Mouse (Mus musculus): Measurements from ENCODE around the gene Gm11596. TPM values are rescaled to one million over a fixed set of nuclear protein-coding genes. Genes with fewer than 3 reads are reported as not detected.
"Not testable (repeated sequence)": the region's sequence is repeated elsewhere in the genome, so short reads cannot be mapped to it uniquely, and the experiment has no call there.

Gene Gm11596
- total RNA-seq (2012; rRNA removed) (not detected in 2 replicates), polyA plus RNA-seq (2012; ENCODE audit: insufficient read depth in 1 of 2, insufficient read length in 2 of 2, low read depth in 1 of 2, low replicate concordance in 2 of 2, missing spikeins in 1 of 2) (not detected)

DNA sequence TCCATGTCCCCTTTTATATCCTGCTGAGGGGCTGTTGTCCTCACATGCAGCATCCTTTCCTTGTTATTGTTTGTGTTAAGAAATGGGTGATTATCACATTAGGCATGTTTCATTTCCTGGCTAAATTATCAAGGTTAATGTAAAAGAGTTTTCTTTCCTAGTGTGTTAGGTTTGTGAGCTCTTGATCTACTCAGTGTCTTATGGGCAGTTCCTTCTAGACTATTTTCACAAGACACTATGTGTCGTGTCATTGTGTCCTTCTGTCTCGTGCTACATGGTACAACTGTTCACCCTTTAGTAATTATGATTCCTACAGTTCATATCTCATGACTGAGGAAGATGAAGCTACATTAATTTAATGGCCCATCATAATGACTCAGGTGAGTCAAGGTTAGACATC, at the start of gene Gm11596:
Gene Gm11596 (minus strand): TSS at position 101 of the 400 bp plus-strand sequence.
- no peaks in the 10 kb centered on the region for H3K36me3 ChIP-seq (ENCODE audit: control insufficient read depth in 1 of 2, insufficient read depth in 2 of 2, low read length in 2 of 2)
- no peaks in the 10 kb centered on the region for H3K4me1 ChIP-seq (ENCODE audit: control insufficient read depth in 1 of 2, insufficient read depth in 2 of 2, low read length in 2 of 2)
- H3K79me2 ChIP-seq (ENCODE audit: control insufficient read depth, insufficient read depth, low read length, poor library complexity), result no peaks in the 10 kb centered on the region
- H3K27me3 ChIP-seq (ENCODE audit: control insufficient read depth in 1 of 2, insufficient read depth in 2 of 2, low read length in 2 of 2), result no peaks in the 10 kb centered on the region
- no peak within 1 kb of the TSS for H3K27ac ChIP-seq (ENCODE audit: control insufficient read depth, low read depth, low read length)
- H3K9me3 ChIP-seq (replicated peaks; ENCODE audit: insufficient read depth, low read length), result no peaks in the 10 kb centered on the region; the same call in 1 of the 2 replicates
- H3K4me3 ChIP-seq (ENCODE audit: control insufficient read depth in 1 of 2, insufficient read depth in 1 of 2, low read depth in 2 of 2, low read length in 2 of 2), result no peak within 1 kb of the TSS
- DNase-seq (ENCODE audit: low read depth, low spot score), result no peak
- H3K9ac ChIP-seq (ENCODE audit: control insufficient read depth, low read depth, low read length, poor library complexity, severe bottlenecking), result no peak within 1 kb of the TSS
- TF ChIP-seq CHD2 (IDR thresholded peaks at IDR 0.05; ENCODE audit: low read length) (no peak), NRF1 (IDR thresholded peaks at IDR 0.05; ENCODE audit: insufficient read depth, low read depth, low read length, poor library complexity, severe bottlenecking) (no peak), UBTF (IDR thresholded peaks at IDR 0.05; ENCODE audit: borderline replicate concordance, insufficient read depth, low read depth, low read length) (no peak), POLR2AphosphoS2 (IDR thresholded peaks at IDR 0.05; ENCODE audit: low read length) (no peak), MYB (IDR thresholded peaks at IDR 0.05; ENCODE audit: low read depth, low read length) (no peak), ETS1 (IDR thresholded peaks at IDR 0.05; ENCODE audit: low read depth, low read length) (no peak), ELF1 (IDR thresholded peaks at IDR 0.05; ENCODE audit: low read depth, low read length) (no peak), ZNF384 (IDR thresholded peaks at IDR 0.05; ENCODE audit: low read depth, low read length) (no peak), SIN3A (IDR thresholded peaks at IDR 0.05; ENCODE audit: low read length) (no peak)

DNA sequence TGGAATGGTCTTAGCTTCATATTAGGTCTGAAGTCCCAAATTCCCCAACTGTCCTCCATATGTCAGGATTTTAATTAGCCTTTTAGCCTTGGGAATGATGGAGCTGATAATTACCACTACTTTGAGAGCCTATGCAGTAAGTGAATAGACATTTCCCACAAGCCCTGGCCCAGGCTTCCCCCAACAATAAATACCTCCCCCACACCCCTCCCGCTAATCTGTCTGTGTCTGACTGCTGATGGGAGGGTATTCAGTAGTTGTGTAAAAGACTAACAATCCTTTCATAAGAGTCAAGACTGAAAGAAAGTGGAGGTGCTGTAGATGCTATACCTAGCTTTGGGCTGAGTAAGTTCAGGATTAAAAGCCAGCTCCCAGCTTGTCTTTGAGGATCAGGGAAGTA, 48.9 kb upstream of the Gm11596 start:
- Histone ChIP-seq H3K27ac (ENCODE audit: control insufficient read depth, low read depth, low read length) (no peak overlapping the region), H3K36me3 (ENCODE audit: control insufficient read depth in 1 of 2, insufficient read depth in 2 of 2, low read length in 2 of 2) (no peaks in the 10 kb centered on the region), H3K79me2 (ENCODE audit: control insufficient read depth, insufficient read depth, low read length, poor library complexity) (no peaks in the 10 kb centered on the region), H3K4me1 (ENCODE audit: control insufficient read depth in 1 of 2, insufficient read depth in 2 of 2, low read length in 2 of 2) (no peaks in the 10 kb centered on the region), H3K9ac (ENCODE audit: control insufficient read depth, low read depth, low read length, poor library complexity, severe bottlenecking) (no peak overlapping the region), H3K9me3 (replicated peaks; ENCODE audit: insufficient read depth, low read length) (no peaks in the 10 kb centered on the region), H3K4me3 (ENCODE audit: control insufficient read depth in 1 of 2, insufficient read depth in 1 of 2, low read depth in 2 of 2, low read length in 2 of 2) (no peak overlapping the region), H3K27me3 (ENCODE audit: control insufficient read depth in 1 of 2, insufficient read depth in 2 of 2, low read length in 2 of 2) (no peaks in the 10 kb centered on the region)
- no peak for TF ChIP-seq MYC (IDR thresholded peaks at IDR 0.05; ENCODE audit: low read depth, low read length)
- no peak for TF ChIP-seq BHLHE40 (IDR thresholded peaks at IDR 0.05; ENCODE audit: borderline replicate concordance, low read depth, low read length)
- no peak for TF ChIP-seq GATA1 (IDR thresholded peaks at IDR 0.05; ENCODE audit: low read depth, low read length)
- no peak for TF ChIP-seq ETS1 (IDR thresholded peaks at IDR 0.05; ENCODE audit: low read depth, low read length)
- no peak for DNase-seq (ENCODE audit: low read depth, low spot score)

DNA sequence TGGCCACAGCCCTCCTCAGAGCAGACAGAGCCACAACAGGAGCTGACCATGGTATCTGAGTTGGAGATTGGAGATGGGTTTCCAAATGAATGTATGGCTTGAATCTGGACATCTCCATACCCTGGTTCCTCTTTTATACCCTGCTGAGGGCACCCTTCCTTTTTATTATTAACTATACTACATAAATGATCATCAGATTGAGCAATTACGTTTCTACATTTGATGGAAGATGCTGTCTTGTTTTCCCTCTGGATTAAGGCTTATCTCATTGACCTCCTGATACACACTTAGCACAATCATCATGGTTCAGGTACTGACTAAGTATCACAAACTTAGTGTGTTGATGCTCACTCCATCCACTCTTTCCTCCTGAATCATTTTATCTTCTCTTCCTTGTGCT, 44.7 kb upstream of the Gm11596 start, which contains the start of gene 2300003K06Rik:
Gene 2300003K06Rik (minus strand): TSS at position 101 of the 400 bp plus-strand sequence.
- Histone ChIP-seq H3K9ac (ENCODE audit: control insufficient read depth, low read depth, low read length, poor library complexity, severe bottlenecking) (no peak within 1 kb of the TSS), H3K4me1 (ENCODE audit: control insufficient read depth in 1 of 2, insufficient read depth in 2 of 2, low read length in 2 of 2) (no peaks in the 10 kb centered on the region), H3K79me2 (ENCODE audit: control insufficient read depth, insufficient read depth, low read length, poor library complexity) (no peaks in the 10 kb centered on the region), H3K27me3 (ENCODE audit: control insufficient read depth in 1 of 2, insufficient read depth in 2 of 2, low read length in 2 of 2) (no peaks in the 10 kb centered on the region), H3K36me3 (ENCODE audit: control insufficient read depth in 1 of 2, insufficient read depth in 2 of 2, low read length in 2 of 2) (no peaks in the 10 kb centered on the region), H3K4me3 (ENCODE audit: control insufficient read depth in 1 of 2, insufficient read depth in 1 of 2, low read depth in 2 of 2, low read length in 2 of 2) (no peak within 1 kb of the TSS), H3K9me3 (replicated peaks; ENCODE audit: insufficient read depth, low read length) (no peaks in the 10 kb centered on the region), H3K27ac (ENCODE audit: control insufficient read depth, low read depth, low read length) (no peak within 1 kb of the TSS)
- TF ChIP-seq ELF1 (IDR thresholded peaks at IDR 0.05; ENCODE audit: low read depth, low read length) (no peak), ZMIZ1 (IDR thresholded peaks at IDR 0.05; ENCODE audit: low read depth, low read length) (no peak), ZKSCAN1 (IDR thresholded peaks at IDR 0.05; ENCODE audit: low read depth, low read length) (no peak), TCF12 (IDR thresholded peaks at IDR 0.05; ENCODE audit: low read depth, low read length) (no peak), ETS1 (IDR thresholded peaks at IDR 0.05; ENCODE audit: low read depth, low read length) (no peak)
- no peak for DNase-seq (ENCODE audit: low read depth, low spot score)

DNA sequence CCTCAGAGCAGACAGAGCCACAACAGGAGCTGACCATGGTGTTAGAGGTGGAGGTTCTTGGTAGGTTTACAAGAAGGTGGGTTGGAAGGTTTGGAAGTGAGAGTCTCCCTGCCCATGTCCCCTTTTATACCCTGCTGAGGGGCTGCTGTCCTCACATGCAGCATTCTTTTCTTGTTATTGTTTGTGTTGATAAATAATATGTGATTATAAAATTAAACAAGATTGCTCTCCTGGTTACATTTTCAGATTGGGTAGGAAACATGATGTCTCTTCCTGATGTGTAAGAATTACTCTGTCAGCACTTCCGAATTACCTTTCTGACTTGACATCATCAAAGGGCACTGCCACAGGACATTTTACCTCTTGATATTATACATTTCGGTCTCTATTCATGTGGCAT, 22.3 kb upstream of the Gm11596 start, which contains the start of gene Gm11564:
Gene Gm11564 (minus strand): TSS at position 101 of the 400 bp plus-strand sequence.
- H3K4me1 ChIP-seq (ENCODE audit: control insufficient read depth in 1 of 2, insufficient read depth in 2 of 2, low read length in 2 of 2); H3K9ac ChIP-seq (ENCODE audit: control insufficient read depth, low read depth, low read length, poor library complexity, severe bottlenecking); H3K27me3 ChIP-seq (ENCODE audit: control insufficient read depth in 1 of 2, insufficient read depth in 2 of 2, low read length in 2 of 2); H3K36me3 ChIP-seq (ENCODE audit: control insufficient read depth in 1 of 2, insufficient read depth in 2 of 2, low read length in 2 of 2); H3K9me3 ChIP-seq (replicated peaks; ENCODE audit: insufficient read depth, low read length); H3K27ac ChIP-seq (ENCODE audit: control insufficient read depth, low read depth, low read length); H3K79me2 ChIP-seq (ENCODE audit: control insufficient read depth, insufficient read depth, low read length, poor library complexity); DNase-seq (ENCODE audit: low read depth, low spot score); H3K4me3 ChIP-seq (ENCODE audit: control insufficient read depth in 1 of 2, insufficient read depth in 1 of 2, low read depth in 2 of 2, low read length in 2 of 2): not testable (repeated sequence)

DNA sequence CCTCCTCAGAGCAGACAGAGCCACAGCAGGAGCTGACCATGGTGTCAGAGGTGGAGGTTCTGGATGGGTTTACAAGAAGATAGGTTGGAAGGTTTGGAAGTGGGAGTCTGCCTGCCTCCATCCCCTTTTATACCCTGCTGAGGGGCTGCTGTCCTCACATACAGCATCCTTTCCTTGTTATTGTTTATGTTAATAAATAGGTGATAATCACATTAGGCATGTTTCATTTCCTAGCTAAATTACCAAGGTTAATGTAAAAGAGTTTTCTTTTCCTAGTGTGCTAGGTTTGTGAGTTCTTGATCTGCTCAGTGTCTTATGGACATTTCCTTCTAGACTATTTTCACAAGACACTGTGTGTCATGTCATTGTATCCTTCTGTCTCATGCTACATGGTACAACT, 16.5 kb upstream of the Gm11596 start, which contains the start of gene Krtap4-13:
Gene Krtap4-13 (minus strand): TSS at position 101 of the 400 bp plus-strand sequence.
- not testable (repeated sequence) for H3K9ac ChIP-seq (ENCODE audit: control insufficient read depth, low read depth, low read length, poor library complexity, severe bottlenecking); H3K79me2 ChIP-seq (ENCODE audit: control insufficient read depth, insufficient read depth, low read length, poor library complexity); H3K27me3 ChIP-seq (ENCODE audit: control insufficient read depth in 1 of 2, insufficient read depth in 2 of 2, low read length in 2 of 2); H3K27ac ChIP-seq (ENCODE audit: control insufficient read depth, low read depth, low read length); H3K4me1 ChIP-seq (ENCODE audit: control insufficient read depth in 1 of 2, insufficient read depth in 2 of 2, low read length in 2 of 2); DNase-seq (ENCODE audit: low read depth, low spot score); H3K36me3 ChIP-seq (ENCODE audit: control insufficient read depth in 1 of 2, insufficient read depth in 2 of 2, low read length in 2 of 2); H3K9me3 ChIP-seq (replicated peaks; ENCODE audit: insufficient read depth, low read length); H3K4me3 ChIP-seq (ENCODE audit: control insufficient read depth in 1 of 2, insufficient read depth in 1 of 2, low read depth in 2 of 2, low read length in 2 of 2)
